Comparison of ENCODE assay signal across 23 mouse cellular contexts in the genomic region with DNA sequence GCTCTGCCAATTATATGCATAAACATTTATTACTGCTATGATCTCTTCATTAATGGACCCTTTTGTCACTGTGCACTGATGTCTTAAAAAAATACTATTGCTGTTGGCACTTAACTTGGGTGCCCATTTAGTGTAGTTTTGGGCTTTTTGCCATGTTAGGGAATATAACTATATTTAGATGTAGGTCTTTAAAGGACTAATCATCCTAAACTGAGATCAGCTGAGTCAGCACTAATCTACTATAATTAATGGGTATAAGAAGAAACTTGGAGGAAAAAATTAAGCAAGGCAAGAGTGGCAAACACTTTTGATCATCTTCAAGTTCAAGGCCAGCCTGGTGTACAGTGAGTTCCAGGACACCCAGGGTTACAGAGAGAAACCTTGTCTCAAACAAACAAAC.
"Had no signal": no experiment of that assay in that cellular context is flagged by ENCODE, and none has a peak within 500 bp of the region (broad histone marks: within the 10 kb centered on the region; RNA-seq: fewer than 3 reads in every experiment).

No protein-coding gene starts in this region.

- ATAC-seq: hindbrain, embryonic 16.5 days; inflammation-experienced regulatory T-cells, adult 6 months; intestine, embryonic 15.5 days; intestine, postnatal 0 days had no signal

- H3K4me3 ChIP-seq: heart, embryonic 10.5 days; heart, embryonic 12.5 days; hindbrain, embryonic 10.5 days; hindbrain, embryonic 12.5 days; intestine, embryonic 15.5 days; layer of hippocampus, adult 2 months; left cerebral cortex, adult 2 months; limb, embryonic 12.5 days had no signal

- H3K27ac ChIP-seq: heart, embryonic 10.5 days; hindbrain, embryonic 10.5 days; hindbrain, embryonic 12.5 days; hindbrain, embryonic 14.5 days; intestine, embryonic 15.5 days; layer of hippocampus, adult 2 months; left cerebral cortex, adult 2 months; limb, embryonic 12.5 days had no signal

- H3K27me3 ChIP-seq: heart, embryonic 12.5 days; hindbrain, embryonic 12.5 days; intestine, embryonic 15.5 days; limb, embryonic 12.5 days had no signal

- H3K9ac ChIP-seq: heart, embryonic 12.5 days; hindbrain, embryonic 12.5 days; hindbrain, embryonic 14.5 days; intestine, embryonic 15.5 days; limb, embryonic 12.5 days had no signal

- H3K36me3 ChIP-seq: heart, embryonic 10.5 days; heart, embryonic 12.5 days; hindbrain, embryonic 12.5 days; intestine, embryonic 15.5 days; limb, embryonic 12.5 days had no signal

- DNase-seq: gastrocnemius, postnatal 14 days; gastrocnemius, postnatal 36 days; heart, postnatal 10 days; heart, postnatal 4 days; kidney, adult 18-20 months; kidney, adult 8-10 months; kidney, postnatal 10 days; kidney, postnatal 25 days; kidney, postnatal 4 days; liver had no signal

- H3K9me3 ChIP-seq: heart, embryonic 10.5 days; heart, embryonic 12.5 days; hindbrain, embryonic 10.5 days; hindbrain, embryonic 12.5 days; intestine, embryonic 15.5 days; limb, embryonic 12.5 days had no signal

- H3K4me1 ChIP-seq: hindbrain, embryonic 12.5 days; intestine, embryonic 15.5 days; limb, embryonic 12.5 days had no signal

- H3K4me2 ChIP-seq: heart, embryonic 12.5 days; hindbrain, embryonic 12.5 days; hindbrain, embryonic 14.5 days; intestine, embryonic 15.5 days; limb, embryonic 12.5 days; liver, embryonic 11.5 days had no signal
